Mouse (Mus musculus): ENCODE data around the gene Pgs1. TPM values are rescaled to one million over a fixed set of nuclear protein-coding genes. Genes with fewer than 3 reads are reported as not detected.

Gene Pgs1
- polyA plus RNA-seq, 1 experiment from 2014 or later = 38.9 TPM

GRCm38 (mm10) chr11:117971646-117972242 lies 14.3 kb upstream of the Pgs1 start:
- Histone ChIP-seq H3K4me3 (replicated peaks) (no peak overlapping the region), H3K27me3 (peaks cover 14% of the 10 kb centered on the region), H3K9me3 (replicated peaks) (no peaks in the 10 kb centered on the region), H3K27ac (no peak overlapping the region), H3K9ac (no peak overlapping the region), H3K4me2 (no peak overlapping the region), H3K4me1 (peaks cover 71% of the 10 kb centered on the region), H3K36me3 (peaks cover 6% of the 10 kb centered on the region)
- WGBS = 53% methylated on average over 2 of the region's 2 CpGs
- ATAC-seq (replicated peaks; ENCODE audit: low FRiP score) = no peak

GRCm38 (mm10) chr11:117972656-117973558 lies 13.2 kb upstream of the Pgs1 start:
- H3K9ac ChIP-seq = no peak overlapping the region
- H3K4me1 ChIP-seq = peaks cover 60% of the 10 kb centered on the region
- H3K36me3 ChIP-seq = no peaks in the 10 kb centered on the region
- H3K27ac ChIP-seq = no peak overlapping the region; the same call in 1 of the 2 replicates
- 76% methylated on average over 11 of the region's 11 CpGs for WGBS
- H3K4me2 ChIP-seq = no peak overlapping the region
- H3K4me3 ChIP-seq (replicated peaks) = no peak overlapping the region
- no peaks in the 10 kb centered on the region for H3K9me3 ChIP-seq (replicated peaks)
- no peak for ATAC-seq (replicated peaks; ENCODE audit: low FRiP score)
- H3K27me3 ChIP-seq = 0 out of 2 replicates have a peak, but pooled peaks cover 4% of the 10 kb centered on the region

- Histone ChIP-seq H3K9ac (no peak overlapping the region), H3K27me3 (0 out of 2 replicates have a peak, but pooled peaks cover 4% of the 10 kb centered on the region), H3K4me1 (peaks cover 54% of the 10 kb centered on the region), H3K4me2 (no peak overlapping the region), H3K4me3 (replicated peaks) (no peak overlapping the region), H3K27ac (no peak overlapping the region), H3K9me3 (replicated peaks) (no peaks in the 10 kb centered on the region), H3K36me3 (no peaks in the 10 kb centered on the region)
- ATAC-seq (replicated peaks; ENCODE audit: low FRiP score) = no peak
- WGBS = 40% methylated on average over 5 of the region's 5 CpGs
Observed at GRCm38 (mm10) chr11:117973569-117973968, 12.5 kb upstream of the Pgs1 start.

DNA sequence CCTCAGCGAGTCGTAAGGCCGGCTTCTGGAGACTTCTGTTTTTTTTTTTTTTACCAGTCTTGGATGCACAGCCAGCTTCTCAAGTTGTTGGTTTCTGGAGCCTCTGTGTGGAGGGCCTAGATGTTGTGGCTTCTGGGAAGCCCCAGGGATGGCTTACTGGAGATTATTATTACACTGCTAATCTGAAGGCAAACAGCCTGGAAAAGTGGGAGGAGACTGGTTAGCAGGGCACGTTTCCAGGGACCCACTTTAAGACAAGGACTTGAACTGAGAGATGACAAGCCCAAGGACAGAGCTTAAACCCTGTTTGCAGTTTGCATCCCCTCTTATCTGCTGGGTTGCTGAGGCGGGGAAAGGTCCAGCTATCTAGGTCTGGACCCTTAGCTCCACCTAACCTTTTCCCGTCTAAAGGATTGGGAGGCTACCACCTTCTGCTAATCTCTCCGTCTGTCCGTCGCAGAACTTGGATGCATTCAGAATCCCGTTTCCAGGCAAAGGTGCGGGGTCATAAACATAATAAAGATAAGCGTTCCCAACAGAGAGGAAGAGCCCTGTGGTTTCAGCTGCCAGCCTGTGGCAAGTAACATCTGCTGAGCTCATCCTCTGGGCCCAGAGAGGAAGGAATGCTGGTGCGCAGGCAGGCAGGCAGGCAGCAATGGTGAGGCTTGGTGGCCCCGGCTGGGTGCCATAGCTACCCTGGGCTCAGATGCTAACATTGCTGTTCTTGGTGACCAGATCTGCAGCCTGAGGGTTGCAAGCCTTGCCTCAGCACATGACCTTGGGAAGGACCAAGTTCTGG lies 11.6 kb upstream of the Pgs1 start:
- Histone ChIP-seq H3K27me3 (0 out of 2 replicates have a peak, but pooled peaks cover 4% of the 10 kb centered on the region), H3K9ac (no peak overlapping the region), H3K4me2 (no peak overlapping the region), H3K4me3 (replicated peaks) (no peak overlapping the region), H3K36me3 (no peaks in the 10 kb centered on the region), H3K27ac (peak overlapping the region; percentile 90), H3K9me3 (replicated peaks) (no peaks in the 10 kb centered on the region), H3K4me1 (peaks cover 52% of the 10 kb centered on the region)
- 45% methylated on average over 14 of the region's 14 CpGs for WGBS
- ATAC-seq (replicated peaks; ENCODE audit: low FRiP score) = no peak

GRCm38 (mm10) chr11:117975211-117975967 lies 10.7 kb upstream of the Pgs1 start:
- Histone ChIP-seq H3K4me1 (peaks cover 44% of the 10 kb centered on the region), H3K36me3 (no peaks in the 10 kb centered on the region), H3K27me3 (0 out of 2 replicates have a peak, but pooled peaks cover 4% of the 10 kb centered on the region), H3K9ac (no peak overlapping the region), H3K27ac (peak overlapping the region; percentile 90), H3K9me3 (replicated peaks) (no peaks in the 10 kb centered on the region), H3K4me3 (replicated peaks) (no peak overlapping the region), H3K4me2 (0 out of 2 replicates have a peak overlapping the region, but pooled peaks have one; percentile 27)
- peak; percentile 53 for ATAC-seq (replicated peaks; ENCODE audit: low FRiP score)
- WGBS = 6% methylated on average over 18 of the region's 18 CpGs

DNA sequence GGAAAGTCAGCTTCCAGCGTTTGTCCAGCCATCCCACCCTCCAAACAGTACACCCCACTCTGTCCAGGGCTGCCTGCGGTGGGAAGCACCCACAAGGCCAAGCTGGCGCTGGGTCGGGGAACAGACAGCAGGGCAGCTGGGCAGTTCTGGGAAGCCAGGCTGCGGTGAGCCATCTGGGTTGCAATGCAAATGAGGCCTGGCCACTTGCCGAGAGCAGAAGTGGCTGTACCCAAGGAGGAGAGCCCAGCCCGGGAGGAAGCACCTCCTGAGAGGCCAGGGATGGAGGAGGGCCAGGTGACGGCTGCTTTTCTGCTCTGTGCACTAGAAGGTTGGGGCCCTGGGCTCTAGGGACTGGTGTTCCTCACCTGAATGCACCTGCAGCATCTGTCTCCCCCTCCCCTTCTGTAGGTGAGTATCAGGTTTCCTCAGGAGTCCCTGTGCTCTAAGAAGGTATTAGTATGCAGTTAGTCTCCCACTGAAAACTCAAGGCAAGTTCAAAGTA lies 10.0 kb upstream of the Pgs1 start:
- peak; percentile 65 for ATAC-seq (replicated peaks; ENCODE audit: low FRiP score)
- Histone ChIP-seq H3K9me3 (replicated peaks) (no peaks in the 10 kb centered on the region), H3K27me3 (0 out of 2 replicates have a peak, but pooled peaks cover 4% of the 10 kb centered on the region), H3K4me2 (0 out of 2 replicates have a peak overlapping the region, but pooled peaks have one; percentile 27), H3K36me3 (no peaks in the 10 kb centered on the region), H3K4me1 (peaks cover 37% of the 10 kb centered on the region), H3K4me3 (replicated peaks) (no peak overlapping the region), H3K27ac (peak overlapping the region; percentile 90), H3K9ac (no peak overlapping the region)
- 10% methylated on average over 8 of the region's 8 CpGs for WGBS

DNA sequence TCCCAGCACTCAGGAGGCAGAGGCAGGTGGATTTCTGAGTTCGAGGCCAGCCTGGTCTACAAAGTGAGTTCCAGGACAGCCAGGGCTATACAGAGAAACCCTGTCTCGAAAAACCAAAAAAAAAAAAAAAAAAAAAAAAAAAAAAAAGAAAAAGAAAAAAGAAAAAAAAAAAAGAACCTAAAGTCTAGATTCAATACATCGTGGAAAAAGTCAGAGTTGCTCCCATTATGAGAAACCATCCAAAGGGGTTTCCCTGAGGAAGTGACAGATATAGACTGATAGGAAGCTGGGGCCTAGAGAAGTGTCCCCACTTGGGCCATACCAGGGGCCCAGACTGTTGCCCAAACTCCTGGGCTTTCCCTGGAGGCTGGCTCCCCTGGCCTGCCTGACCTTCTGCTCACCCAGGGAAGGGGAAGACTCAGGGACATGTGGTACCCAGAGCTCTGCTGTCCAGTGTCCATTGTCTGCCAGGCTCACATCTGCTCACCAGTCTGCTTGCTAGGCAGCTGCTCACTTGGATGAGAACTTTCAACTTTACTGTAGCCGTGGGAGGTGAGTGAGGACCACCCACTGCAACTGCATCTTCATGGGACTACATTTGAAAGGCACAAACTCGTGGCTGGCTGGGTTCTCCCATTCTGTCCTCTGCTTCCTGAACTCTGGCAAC lies 8.3 kb upstream of the Pgs1 start:
- no peak for ATAC-seq (replicated peaks; ENCODE audit: low FRiP score)
- H3K4me3 ChIP-seq (replicated peaks) = no peak overlapping the region
- WGBS = 68% methylated on average over 4 of the region's 5 CpGs

GRCm38 (mm10) chr11:117979388-117979787 lies 6.7 kb upstream of the Pgs1 start:
- H3K27ac ChIP-seq = no peak overlapping the region
- no peak overlapping the region for H3K4me2 ChIP-seq
- H3K9me3 ChIP-seq (replicated peaks) = no peaks in the 10 kb centered on the region
- 70% methylated on average over 7 of the region's 7 CpGs for WGBS
- H3K27me3 ChIP-seq = no peaks in the 10 kb centered on the region
- ATAC-seq (replicated peaks; ENCODE audit: low FRiP score) = no peak
- H3K9ac ChIP-seq = no peak overlapping the region
- H3K36me3 ChIP-seq = no peaks in the 10 kb centered on the region
- peaks cover 23% of the 10 kb centered on the region for H3K4me1 ChIP-seq
- no peak overlapping the region for H3K4me3 ChIP-seq (replicated peaks)

More for the DNA sequence above, 8.3 kb upstream of the Pgs1 start:
- H3K9ac ChIP-seq = no peak overlapping the region
- H3K4me2 ChIP-seq = no peak overlapping the region
- peaks cover 37% of the 10 kb centered on the region for H3K4me1 ChIP-seq
- no peaks in the 10 kb centered on the region for H3K27me3 ChIP-seq
- no peak overlapping the region for H3K27ac ChIP-seq
- no peaks in the 10 kb centered on the region for H3K9me3 ChIP-seq (replicated peaks)
- H3K36me3 ChIP-seq = no peaks in the 10 kb centered on the region

DNA sequence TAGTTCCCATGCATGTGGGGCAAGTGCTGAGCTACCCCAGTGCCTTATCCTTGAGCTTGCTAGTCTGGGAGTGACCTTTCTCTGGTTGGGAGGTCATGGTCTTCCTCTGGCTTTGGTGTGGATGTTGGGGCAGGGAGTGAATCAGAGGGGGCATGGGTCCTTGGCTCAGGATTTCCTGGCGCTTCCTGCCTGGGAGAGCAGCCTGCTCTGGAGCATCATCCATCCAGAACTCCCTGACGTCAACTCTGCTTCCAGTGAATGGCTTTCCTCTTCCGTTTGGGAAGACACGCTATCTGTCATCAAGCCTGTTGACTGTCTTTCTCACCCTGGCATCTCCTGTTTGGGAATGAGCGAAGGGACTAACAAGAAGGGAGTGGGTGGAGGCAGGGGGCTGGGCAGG lies 3.7 kb upstream of the Pgs1 start:
- no peak for ATAC-seq (replicated peaks; ENCODE audit: low FRiP score)
- H3K27ac ChIP-seq = no peak overlapping the region
- WGBS = 73% methylated on average over 5 of the region's 5 CpGs
- no peak overlapping the region for H3K4me3 ChIP-seq (replicated peaks)
- H3K9me3 ChIP-seq (replicated peaks) = no peaks in the 10 kb centered on the region
- peaks cover 9% of the 10 kb centered on the region for H3K4me1 ChIP-seq
- no peak overlapping the region for H3K9ac ChIP-seq
- no peak overlapping the region for H3K4me2 ChIP-seq
- H3K36me3 ChIP-seq = no peaks in the 10 kb centered on the region
- no peaks in the 10 kb centered on the region for H3K27me3 ChIP-seq

GRCm38 (mm10) chr11:117983770-117984169 lies 2.3 kb upstream of the Pgs1 start:
- H3K9me3 ChIP-seq (replicated peaks) = no peaks in the 10 kb centered on the region
- H3K36me3 ChIP-seq = no peaks in the 10 kb centered on the region
- no peak for ATAC-seq (replicated peaks; ENCODE audit: low FRiP score)
- no peak overlapping the region for H3K27ac ChIP-seq
- no peak overlapping the region for H3K9ac ChIP-seq
- H3K4me2 ChIP-seq = no peak overlapping the region
- H3K27me3 ChIP-seq = no peaks in the 10 kb centered on the region
- WGBS = 72% methylated on average over 7 of the region's 7 CpGs
- H3K4me3 ChIP-seq (replicated peaks) = no peak overlapping the region
- peaks cover 20% of the 10 kb centered on the region for H3K4me1 ChIP-seq
